Mouse (Mus musculus): ENCODE data around the gene Msantd1. TPM values are rescaled to one million over a fixed set of nuclear protein-coding genes. Genes with fewer than 3 reads are reported as not detected.

The Msantd1 gene
- total RNA-seq, 4 experiments from 2014 or later = 1.1 to 2.8 (median 2.3) TPM

GRCm38 (mm10) chr5:34927648-34928047, 19.8 kb downstream of the Msantd1 start:
- no peak for DNase-seq

- DNase-seq = no peak
These were observed 22.6 kb downstream of the Msantd1 start for GRCm38 (mm10) chr5:34930151-34930975.

- DNase-seq = no peak
These were observed 23.3 kb downstream of the Msantd1 start for GRCm38 (mm10) chr5:34931091-34931490.

- DNase-seq = no peak
These were observed 24.0 kb downstream of the Msantd1 start for GRCm38 (mm10) chr5:34931516-34932457.

- no peak for DNase-seq
These were observed 24.6 kb downstream of the Msantd1 start for GRCm38 (mm10) chr5:34932458-34932806.

GRCm38 (mm10) chr5:34933461-34933860, 25.6 kb downstream of the Msantd1 start:
- no peak for DNase-seq

GRCm38 (mm10) chr5:34941710-34942470, 34.1 kb downstream of the Msantd1 start:
- DNase-seq = no peak

GRCm38 (mm10) chr5:34943428-34943827, 35.6 kb downstream of the Msantd1 start:
- DNase-seq = no peak

- peak; percentile 82 for DNase-seq
These were observed 41.3 kb downstream of the Msantd1 start, which contains the start of gene Rgs12 for GRCm38 (mm10) chr5:34948861-34949760. Gene Rgs12 (plus strand): TSS chr5:34949445.

- DNase-seq = no peak
These were observed 42.0 kb downstream of the Msantd1 start for GRCm38 (mm10) chr5:34949769-34950211.

- no peak for DNase-seq
These were observed 42.8 kb downstream of the Msantd1 start for GRCm38 (mm10) chr5:34950486-34951160.

- no peak for DNase-seq
These were observed 43.5 kb downstream of the Msantd1 start for GRCm38 (mm10) chr5:34951161-34951834.

- no peak for DNase-seq
These were observed 46.7 kb downstream of the Msantd1 start for GRCm38 (mm10) chr5:34954508-34954907.

GRCm38 (mm10) chr5:34955630-34956029, 47.8 kb downstream of the Msantd1 start:
- DNase-seq = peak; percentile 89

GRCm38 (mm10) chr5:34956151-34956550, 48.3 kb downstream of the Msantd1 start:
- DNase-seq = peak; percentile 51

GRCm38 (mm10) chr5:34957015-34957414, 49.2 kb downstream of the Msantd1 start:
- no peak for DNase-seq

- no peak for DNase-seq
These were observed 52.2 kb downstream of the Msantd1 start for GRCm38 (mm10) chr5:34960021-34960420.

GRCm38 (mm10) chr5:34965531-34965930, 57.7 kb downstream of the Msantd1 start:
- DNase-seq = no peak

GRCm38 (mm10) chr5:34968386-34968785, 60.6 kb downstream of the Msantd1 start:
- DNase-seq = no peak

GRCm38 (mm10) chr5:34972471-34972870, 64.7 kb downstream of the Msantd1 start:
- no peak for DNase-seq

Measured in adrenal gland, adult 8-10 months (tissue).